Mouse (Mus musculus): ENCODE measurements at regions not wholly inside any gene's neighbourhood (a gene's known extent, or its start where the extent isn't known, plus 50 kb on each side); places are given as distances from the start of the nearest gene placed in this dataset.

GRCm38 (mm10) chr1:158147525-158147924 is 208.6 kb downstream of the Brinp2 start:
- TF ChIP-seq EP300 (IDR thresholded peaks at IDR 0.05) (no peak), CTCF (IDR thresholded peaks at IDR 0.05) (no peak)
